Mouse (Mus musculus): Measurements from ENCODE around the gene Dppa3. TPM values are rescaled to one million over a fixed set of nuclear protein-coding genes. Genes with fewer than 3 reads are reported as not detected.

The Dppa3 gene
- total RNA-seq, 2 experiments from 2014 or later: not detected

DNA sequence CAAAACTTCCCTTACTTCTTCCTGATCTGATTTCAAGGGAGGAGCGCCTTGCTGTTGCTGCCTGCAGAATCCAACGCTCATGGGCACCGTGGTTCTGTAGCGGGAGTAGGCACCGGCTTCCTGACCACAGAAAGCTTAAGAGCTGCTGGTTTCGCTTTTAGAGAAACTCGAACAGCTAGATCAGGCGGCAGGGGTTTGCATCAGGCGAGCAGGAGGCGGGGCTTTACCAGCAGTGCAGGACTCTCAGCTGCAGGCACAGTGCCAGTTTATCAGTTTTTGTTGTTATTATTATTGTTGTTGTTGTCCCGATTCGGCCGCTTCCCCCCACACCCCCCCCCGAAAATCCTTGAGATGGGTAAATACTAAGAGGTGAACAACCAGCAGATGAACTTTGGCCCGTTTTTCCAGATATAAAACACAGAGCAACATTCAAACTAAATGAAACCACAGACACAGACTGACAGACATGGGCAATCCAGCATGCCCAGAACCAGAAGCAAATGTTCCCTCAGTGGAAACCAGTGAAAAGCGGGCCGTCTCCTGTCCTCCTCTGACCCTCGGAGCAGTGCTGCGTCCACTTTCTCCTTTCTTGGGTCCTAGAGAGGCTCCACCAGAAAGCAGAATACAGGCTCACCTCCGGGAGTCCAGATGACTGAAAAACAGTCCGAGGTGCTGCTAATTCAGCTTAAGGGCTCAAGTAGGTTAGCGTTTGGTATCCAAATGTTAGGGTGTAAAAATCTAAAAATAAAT, 23.8 kb upstream of the Dppa3 start, which contains the start of gene Apobec1:
Apobec1 (minus strand) TSS at position 203 of the 750 bp plus-strand sequence.
- peak within 1 kb of the TSS; percentile 55 for H3K4me3 ChIP-seq
- TF ChIP-seq CTCF (conservative IDR thresholded peaks at IDR 0.05): no peak
- DNase-seq (ENCODE audit: low spot score in 2 of 2): peak; percentile 16 to 17
- peak within 1 kb of the TSS; percentile 77 for H3K27ac ChIP-seq

DNA sequence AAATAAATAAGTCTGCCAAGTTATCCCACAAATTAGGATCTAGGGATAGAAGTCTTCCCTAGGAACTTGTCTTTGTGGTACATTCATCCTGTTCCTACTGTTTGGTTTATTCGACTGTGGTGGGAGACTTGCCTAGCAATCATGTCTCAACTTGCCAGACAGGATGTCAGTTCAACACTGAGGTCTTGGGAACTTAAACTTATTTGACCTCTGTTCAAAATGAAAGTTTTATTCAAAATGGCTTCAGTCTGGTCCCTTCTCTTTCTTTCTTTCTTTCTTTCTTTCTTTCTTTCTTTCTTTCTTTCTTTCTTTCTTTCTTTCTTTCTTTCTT, 23.3 kb upstream of the Dppa3 start:
- no peak for TF ChIP-seq CTCF (conservative IDR thresholded peaks at IDR 0.05)
- no peak for DNase-seq (ENCODE audit: low spot score in 2 of 2)
- H3K4me3 ChIP-seq: peak overlapping the region; percentile 55
- H3K27ac ChIP-seq: peak overlapping the region; percentile 77

DNA sequence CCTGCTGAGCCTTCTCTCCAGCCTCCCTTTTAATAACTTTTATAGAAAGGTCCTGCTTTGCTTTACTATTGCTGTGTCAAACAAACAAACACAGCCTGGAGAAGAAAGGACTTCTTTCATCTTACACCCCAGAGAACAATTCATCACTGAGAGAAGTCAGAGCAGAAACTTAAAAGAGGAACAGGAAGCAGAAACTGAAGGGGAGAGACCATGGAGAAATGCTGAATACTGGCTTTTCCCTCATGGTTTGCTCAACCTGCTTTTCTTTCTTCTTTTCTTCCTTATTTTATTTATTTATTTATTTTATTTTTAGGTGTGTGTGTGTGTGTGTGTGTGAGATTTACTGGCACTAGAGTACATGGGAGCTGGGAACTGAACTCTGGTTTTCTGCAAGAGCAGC, 21.9 kb upstream of the Dppa3 start:
- no peak for DNase-seq (ENCODE audit: low spot score in 2 of 2)
- H3K27ac ChIP-seq: no peak overlapping the region
- no peak for TF ChIP-seq CTCF (conservative IDR thresholded peaks at IDR 0.05)
- no peak overlapping the region for H3K4me3 ChIP-seq

DNA sequence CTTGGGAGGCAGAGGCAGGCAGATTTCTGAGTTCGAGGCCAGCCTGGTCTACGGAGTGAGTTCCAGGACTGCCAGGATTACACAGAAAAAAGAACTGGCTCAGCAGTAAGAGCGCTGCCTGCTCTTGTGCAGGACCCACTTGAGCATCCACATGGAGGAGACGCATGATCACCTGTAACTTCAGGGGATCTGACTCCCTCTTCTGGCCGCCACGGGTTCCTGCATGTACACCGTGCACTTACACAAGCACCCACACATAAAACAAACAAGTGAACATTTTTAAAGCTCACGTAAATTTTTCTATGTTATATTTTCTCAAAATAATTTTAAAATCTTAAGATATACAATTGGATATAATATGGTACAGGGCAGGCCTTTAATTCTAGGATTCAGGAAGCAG, 20.7 kb upstream of the Dppa3 start:
- peak; percentile 43 for TF ChIP-seq CTCF (conservative IDR thresholded peaks at IDR 0.05)
- H3K4me3 ChIP-seq: no peak overlapping the region
- DNase-seq (ENCODE audit: low spot score in 2 of 2): no peak
- H3K27ac ChIP-seq: no peak overlapping the region

DNA sequence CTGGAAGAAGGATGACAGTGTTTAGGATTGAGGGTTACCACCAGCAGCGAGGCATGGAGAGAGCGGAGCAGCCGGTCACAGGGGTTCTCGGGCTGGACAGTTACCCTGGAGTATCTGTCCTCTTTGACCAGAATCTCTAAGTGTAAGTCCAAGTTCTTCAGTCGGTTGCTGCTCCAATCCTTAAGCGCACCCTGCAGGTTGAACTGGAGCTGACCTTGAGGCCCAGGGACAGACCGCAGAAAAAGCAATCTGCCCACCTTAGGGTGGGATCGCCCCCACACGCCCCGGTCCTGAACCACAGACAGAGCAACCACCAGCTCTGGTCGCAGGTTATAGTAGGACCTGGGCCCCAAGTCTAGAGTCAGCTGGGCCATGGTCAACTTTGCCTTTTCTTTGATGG, 19.5 kb upstream of the Dppa3 start:
- no peak for DNase-seq (ENCODE audit: low spot score in 2 of 2)
- no peak overlapping the region for H3K4me3 ChIP-seq
- H3K27ac ChIP-seq: no peak overlapping the region
- no peak for TF ChIP-seq CTCF (conservative IDR thresholded peaks at IDR 0.05)

DNA sequence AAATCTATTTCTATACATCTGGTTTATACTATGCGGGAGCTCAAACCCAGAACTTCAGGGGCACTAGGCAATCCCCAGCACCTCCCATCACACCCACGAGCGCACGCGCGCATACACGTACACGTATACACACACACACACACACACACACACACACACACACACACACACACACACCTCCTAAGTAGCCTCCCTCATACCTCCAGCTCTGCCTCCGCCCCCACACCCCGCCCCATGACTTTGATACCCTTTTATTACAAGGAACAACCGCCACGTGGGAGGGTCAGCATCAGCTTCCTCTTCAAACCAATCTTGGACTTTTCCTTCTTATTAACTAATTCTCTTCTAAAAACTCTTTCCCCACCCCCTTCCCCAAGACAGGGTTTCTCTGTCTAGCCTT, 18.5 kb upstream of the Dppa3 start:
- no peak overlapping the region for H3K27ac ChIP-seq
- DNase-seq (ENCODE audit: low spot score in 2 of 2): no peak
- no peak overlapping the region for H3K4me3 ChIP-seq
- TF ChIP-seq CTCF (conservative IDR thresholded peaks at IDR 0.05): no peak

DNA sequence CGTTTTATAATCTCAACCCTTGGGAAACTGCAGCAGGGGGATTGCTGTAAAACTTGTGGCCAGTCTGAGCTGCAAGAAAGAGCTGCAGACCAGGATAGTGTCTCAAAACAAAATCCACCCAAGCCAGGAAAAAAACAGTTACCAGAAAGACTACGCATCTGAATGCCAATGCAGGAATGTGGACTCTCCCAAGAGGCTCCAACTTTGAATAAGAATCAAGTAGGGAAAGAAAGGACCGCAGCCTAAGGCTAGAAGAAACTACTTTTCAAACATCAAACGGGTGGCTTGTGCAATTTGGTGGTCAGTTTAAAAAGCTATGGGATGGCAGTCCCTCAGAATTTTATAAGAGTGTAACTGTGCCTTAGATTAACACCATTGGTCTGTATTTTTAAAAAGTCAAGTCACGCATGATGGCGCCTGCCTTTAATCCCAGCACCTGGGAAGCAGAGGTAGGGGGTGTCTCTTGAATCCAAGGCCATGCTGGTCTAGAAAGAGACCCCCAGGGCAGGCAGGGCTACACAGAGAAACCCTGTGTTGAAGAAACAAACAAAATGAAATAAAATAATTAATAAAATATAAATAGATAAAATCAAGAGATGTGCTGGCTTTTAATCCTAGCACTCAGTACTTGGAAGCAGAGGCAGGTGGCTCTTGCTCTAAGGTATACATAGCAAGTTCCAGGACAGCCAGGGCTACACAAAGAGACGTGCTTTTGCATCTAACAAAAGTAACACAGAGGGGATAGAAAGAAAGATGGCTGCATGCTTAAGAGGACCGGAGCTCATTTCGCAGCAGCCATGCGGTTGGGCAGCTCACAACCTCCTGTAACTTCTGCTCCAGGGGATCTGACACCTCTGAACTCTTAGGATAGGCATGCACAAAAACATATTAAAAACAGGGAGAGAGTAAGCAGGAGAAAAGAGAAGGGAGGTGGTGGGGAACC, 17.5 kb upstream of the Dppa3 start:
- Histone ChIP-seq H3K27ac (no peak overlapping the region), H3K4me3 (no peak overlapping the region)
- no peak for TF ChIP-seq CTCF (conservative IDR thresholded peaks at IDR 0.05)
- DNase-seq (ENCODE audit: low spot score in 2 of 2): no peak

DNA sequence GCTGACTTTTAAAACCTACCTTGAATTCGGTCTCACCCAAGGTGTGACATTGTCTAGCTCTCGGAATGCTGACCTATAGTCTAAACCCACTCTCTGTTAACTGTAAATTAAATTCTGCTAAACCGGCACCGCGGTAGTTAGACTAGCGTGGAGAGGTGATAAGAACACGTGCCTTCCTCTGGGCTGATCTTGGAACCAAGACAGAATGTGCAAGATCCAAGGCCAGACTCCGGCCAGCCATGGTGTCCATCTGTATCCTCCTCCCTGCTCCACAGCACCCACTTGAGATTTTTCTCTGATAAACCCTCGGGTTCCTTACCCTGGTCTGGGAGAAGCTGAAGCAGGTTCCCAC, 16.9 kb upstream of the Dppa3 start:
- Histone ChIP-seq H3K4me3 (no peak overlapping the region), H3K27ac (no peak overlapping the region)
- DNase-seq (ENCODE audit: low spot score in 2 of 2): no peak
- TF ChIP-seq CTCF (conservative IDR thresholded peaks at IDR 0.05): no peak

DNA sequence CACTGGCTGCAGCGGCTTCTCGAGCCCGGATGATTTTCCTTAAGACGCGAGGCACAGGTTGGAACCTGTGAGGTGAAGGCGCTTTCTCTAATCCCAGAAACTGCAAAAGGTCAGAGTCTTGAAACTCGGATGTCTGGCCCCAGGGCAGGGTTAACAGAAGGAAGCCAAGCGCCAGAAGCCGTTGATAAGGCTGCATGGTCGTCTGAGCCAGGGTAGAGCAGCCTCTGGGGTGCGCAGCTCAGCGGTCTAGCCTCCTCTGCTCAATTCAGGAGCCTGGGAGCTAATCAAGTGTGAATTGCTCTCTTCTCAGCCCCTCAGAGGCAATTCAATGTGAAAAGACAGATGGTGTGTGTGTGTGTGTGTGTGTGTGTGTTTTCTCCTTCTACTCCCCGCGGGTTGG, 16.4 kb upstream of the Dppa3 start, which contains the start of gene Gdf3:
Gdf3 (minus strand) TSS at position 317 of the 400 bp plus-strand sequence.
- DNase-seq (ENCODE audit: low spot score in 2 of 2): no peak
- Histone ChIP-seq H3K4me3 (no peak within 1 kb of the TSS), H3K27ac (no peak within 1 kb of the TSS)
- no peak for TF ChIP-seq CTCF (conservative IDR thresholded peaks at IDR 0.05)

DNA sequence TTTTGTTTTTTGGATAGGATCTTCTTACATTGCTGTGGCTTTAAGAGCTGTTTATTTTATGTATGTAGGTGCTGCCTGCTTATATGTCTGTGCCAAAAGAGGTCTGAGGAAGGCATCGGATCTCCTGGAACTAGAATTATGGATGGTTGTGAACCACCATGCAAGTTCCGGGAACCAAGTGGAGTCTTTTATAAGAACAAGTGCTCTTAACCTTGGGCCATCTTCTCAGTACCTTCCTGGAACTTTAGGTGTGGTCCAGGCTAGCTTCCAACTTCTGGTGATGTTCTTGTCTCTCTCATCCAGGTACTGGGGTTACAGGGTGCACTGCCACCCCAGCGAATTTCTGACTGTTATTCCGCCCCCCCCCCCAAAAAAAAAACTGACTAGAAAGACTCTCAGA, 13.8 kb upstream of the Dppa3 start:
- no peak overlapping the region for H3K27ac ChIP-seq
- no peak overlapping the region for H3K4me3 ChIP-seq
- no peak for TF ChIP-seq CTCF (conservative IDR thresholded peaks at IDR 0.05)
- DNase-seq (ENCODE audit: low spot score in 2 of 2): no peak

DNA sequence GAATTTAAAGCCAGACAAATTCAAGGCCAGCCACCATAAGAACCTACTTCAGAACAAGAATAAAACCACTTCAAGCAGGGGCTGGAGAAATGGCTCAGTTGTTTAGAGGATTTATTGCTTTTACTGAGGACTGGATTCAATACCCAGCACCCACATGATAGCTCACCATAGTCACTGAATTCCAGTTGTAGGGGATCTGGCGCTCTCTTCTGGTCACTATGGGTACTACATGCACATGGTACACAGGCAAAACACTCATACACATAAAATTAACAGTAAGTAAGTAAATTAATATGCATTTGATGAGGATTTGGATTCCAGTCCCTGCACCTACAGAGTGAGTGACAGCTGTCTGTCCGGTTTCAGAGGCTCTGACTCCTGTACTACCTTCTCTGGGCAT, 12.2 kb upstream of the Dppa3 start:
- no peak overlapping the region for H3K4me3 ChIP-seq
- H3K27ac ChIP-seq: no peak overlapping the region
- no peak for DNase-seq (ENCODE audit: low spot score in 2 of 2)
- TF ChIP-seq CTCF (conservative IDR thresholded peaks at IDR 0.05): peak; percentile 67

DNA sequence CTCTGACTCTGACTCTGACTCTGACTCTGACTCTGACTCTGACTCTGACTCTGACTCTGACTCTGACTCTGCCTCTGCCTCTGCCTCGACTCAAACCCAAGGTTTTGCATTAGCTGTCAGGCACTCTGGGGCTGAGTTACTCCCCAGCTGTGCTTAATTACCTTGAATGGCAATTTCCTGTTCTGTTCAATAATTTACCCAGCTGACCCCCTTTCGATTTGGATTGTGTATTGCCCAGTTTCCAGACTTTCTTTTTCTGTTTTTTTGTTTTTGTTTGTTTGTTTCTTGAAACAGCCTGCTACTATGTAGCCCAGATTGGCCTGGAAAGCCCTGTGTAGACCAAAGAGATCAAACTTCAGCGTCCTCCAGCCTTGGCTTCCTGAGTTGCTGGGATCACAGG, 10.2 kb upstream of the Dppa3 start:
- H3K27ac ChIP-seq: no peak overlapping the region
- DNase-seq (ENCODE audit: low spot score in 2 of 2): no peak
- TF ChIP-seq CTCF (conservative IDR thresholded peaks at IDR 0.05): no peak
- no peak overlapping the region for H3K4me3 ChIP-seq

DNA sequence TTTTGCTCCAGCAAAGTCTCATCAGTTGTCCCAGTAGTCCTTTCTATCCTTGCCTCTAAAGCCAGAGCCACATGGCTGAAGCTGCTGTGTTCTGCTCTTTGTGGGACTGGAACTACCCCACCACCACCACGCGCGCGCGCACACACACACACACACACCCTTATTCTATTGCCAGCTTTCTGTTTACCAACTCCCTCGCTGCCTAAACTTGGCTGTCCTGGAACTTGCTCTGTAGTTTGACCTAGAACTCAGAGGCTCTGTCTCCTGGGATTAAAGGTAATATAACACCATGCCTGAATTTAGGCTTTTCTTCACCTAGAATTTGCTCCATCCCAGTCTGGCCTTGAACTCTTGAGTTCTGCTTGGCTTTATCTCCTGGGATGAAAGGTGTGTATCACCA, 5.1 kb upstream of the Dppa3 start:
- TF ChIP-seq CTCF (conservative IDR thresholded peaks at IDR 0.05): no peak
- no peak overlapping the region for H3K4me3 ChIP-seq
- no peak for DNase-seq (ENCODE audit: low spot score in 2 of 2)
- H3K27ac ChIP-seq: no peak overlapping the region
